Mouse (Mus musculus) kidney, embryonic 15.5 days (tissue): ENCODE data around the gene Gm47841. TPM values are rescaled to one million over a fixed set of nuclear protein-coding genes. Genes with fewer than 3 reads are reported as not detected.

ENCODE experiments used
- ATAC-seq: fragments of 200-750 bp; cut with Nextera tagmentation; replicated peaks from 2 replicates; pipeline ENCODE4 v1.8.0; 2017; ENCODE audit warnings: moderate TSS enrichment; ENCODE audit not compliant: low FRiP score
- H3K27ac ChIP-seq: fragments of 300-500 bp; sonication (generic); 2 replicates; pipeline ENCODE4 v1.5.1; 2015; ENCODE audit warnings: mild to moderate bottlenecking, inconsistent platforms
- H3K27me3 ChIP-seq: fragments of 300-500 bp; sonication (generic); 2 replicates; pipeline ENCODE4 v1.6.1; 2015; ENCODE audit warnings: inconsistent platforms
- H3K36me3 ChIP-seq: fragments of 300-500 bp; sonication (generic); 2 replicates; pipeline ENCODE4 v1.6.1; 2015; ENCODE audit warnings: inconsistent platforms
- H3K4me1 ChIP-seq: fragments of 300-500 bp; sonication (generic); 2 replicates; pipeline ENCODE4 v1.6.1; 2015; ENCODE audit warnings: inconsistent platforms
- H3K4me2 ChIP-seq: fragments of 300-500 bp; sonication (generic); 2 replicates; pipeline ENCODE4 v1.6.1; 2015; ENCODE audit warnings: moderate library complexity, mild to moderate bottlenecking, inconsistent platforms
- H3K4me3 ChIP-seq: fragments of 300-500 bp; sonication (generic); replicated peaks from 2 replicates; pipeline ENCODE4 v1.5.1; 2015; ENCODE audit warnings: mild to moderate bottlenecking, inconsistent platforms
- H3K9ac ChIP-seq: fragments of 300-500 bp; sonication (generic); 2 replicates; pipeline ENCODE4 v1.6.1; 2015; ENCODE audit warnings: mild to moderate bottlenecking, inconsistent platforms
- H3K9me3 ChIP-seq: fragments of 300-500 bp; sonication (generic); replicated peaks from 2 replicates; pipeline ENCODE4 v1.6.1; 2016; ENCODE audit warnings: inconsistent platforms
- WGBS: fragments of 180-500 bp; shearing (Covaris S2); methylation state at CpG from one replicate; pipeline ENCODE4 v1.1.7; 2015; ENCODE audit warnings: mixed read lengths; 5-methylcytosine and 5-hydroxymethylcytosine counted together
- polyA plus RNA-seq: library from polyadenylated mRNA; unstranded; fragments of >200 nt; fragmentation: Nextera tagmentation; extraction: Ambion mirVana; gene quantifications from 2 replicates; pipeline ENCODE4 v1.2.1, GENCODE M21; 2015

Gm47841 gene
- polyA plus RNA-seq, 1 experiment from 2014 or later = not detected

GRCm38 (mm10) chr15:101053832-101054459, 6.7 kb upstream of the Gm47841 start:
- peaks cover 31% of the 10 kb centered on the region for H3K4me1 ChIP-seq
- peaks cover 60% of the 10 kb centered on the region for H3K27me3 ChIP-seq
- no peak for ATAC-seq
- no peak overlapping the region for H3K27ac ChIP-seq
- H3K9me3 ChIP-seq = no peaks in the 10 kb centered on the region
- no peak overlapping the region for H3K9ac ChIP-seq
- peak overlapping the region; percentile 69 for H3K4me2 ChIP-seq
- 19% methylated on average over 56 of the region's 65 CpGs for WGBS
- peak overlapping the region; percentile 40 for H3K4me3 ChIP-seq
- peaks cover 24% of the 10 kb centered on the region for H3K36me3 ChIP-seq

- peaks cover 72% of the 10 kb centered on the region for H3K27me3 ChIP-seq
- no peak overlapping the region for H3K27ac ChIP-seq
- H3K4me2 ChIP-seq = peak overlapping the region; percentile 69
- peak; percentile 44 for ATAC-seq
- WGBS = 26% methylated on average over 113 of the region's 120 CpGs
- peaks cover 31% of the 10 kb centered on the region for H3K4me1 ChIP-seq
- H3K9me3 ChIP-seq = no peaks in the 10 kb centered on the region
- peaks cover 24% of the 10 kb centered on the region for H3K36me3 ChIP-seq
- H3K4me3 ChIP-seq = peak overlapping the region; percentile 40
- H3K9ac ChIP-seq = 0 out of 2 replicates have a peak overlapping the region, but pooled peaks have one; percentile 33
Measured at GRCm38 (mm10) chr15:101052560-101053501, 5.6 kb upstream of the Gm47841 start.

GRCm38 (mm10) chr15:101051869-101052268, 4.7 kb upstream of the Gm47841 start:
- Histone ChIP-seq H3K4me1 (peaks cover 39% of the 10 kb centered on the region), H3K27ac (no peak overlapping the region), H3K9me3 (no peaks in the 10 kb centered on the region), H3K9ac (no peak overlapping the region), H3K36me3 (peaks cover 24% of the 10 kb centered on the region), H3K27me3 (peaks cover 81% of the 10 kb centered on the region), H3K4me3 (no peak overlapping the region), H3K4me2 (no peak overlapping the region)
- whole genome bisulfite sequencing = 79% methylated on average over 10 of the region's 10 CpGs
- ATAC-seq = no peak

GRCm38 (mm10) chr15:101048338-101048896, 1.2 kb upstream of the Gm47841 start:
- ATAC-seq = no peak
- H3K27ac ChIP-seq = no peak overlapping the region
- no peaks in the 10 kb centered on the region for H3K9me3 ChIP-seq
- H3K27me3 ChIP-seq = peaks cover 89% of the 10 kb centered on the region
- peaks cover 24% of the 10 kb centered on the region for H3K36me3 ChIP-seq
- peaks cover 40% of the 10 kb centered on the region for H3K4me1 ChIP-seq
- no peak overlapping the region for H3K9ac ChIP-seq
- H3K4me3 ChIP-seq = no peak overlapping the region
- no peak overlapping the region for H3K4me2 ChIP-seq
- 63% methylated on average over 5 of the region's 5 CpGs for WGBS

- no peaks in the 10 kb centered on the region for H3K9me3 ChIP-seq
- H3K4me3 ChIP-seq = peak overlapping the region; percentile 53
- peak overlapping the region; percentile 98 for H3K4me2 ChIP-seq
- no peak overlapping the region for H3K27ac ChIP-seq
- peaks cover 9% of the 10 kb centered on the region; the same call in 1 of the 2 replicates for H3K36me3 ChIP-seq
- WGBS = under 1% methylated on average over 65 of the region's 77 CpGs
- peak; percentile 56 for ATAC-seq
- H3K9ac ChIP-seq = peak overlapping the region; percentile 46
- H3K4me1 ChIP-seq = peaks cover 22% of the 10 kb centered on the region
- H3K27me3 ChIP-seq = peaks cover 86% of the 10 kb centered on the region
Measured at GRCm38 (mm10) chr15:101046527-101047193, 537 bp downstream of the Gm47841 start.

GRCm38 (mm10) chr15:101046039-101046526, 1.1 kb downstream of the Gm47841 start:
- peak overlapping the region; percentile 53 for H3K4me3 ChIP-seq
- ATAC-seq = peak; percentile 53
- H3K27me3 ChIP-seq = peaks cover 86% of the 10 kb centered on the region
- 2% methylated on average over 43 of the region's 43 CpGs for WGBS
- peaks cover 22% of the 10 kb centered on the region for H3K4me1 ChIP-seq
- no peak overlapping the region for H3K27ac ChIP-seq
- peak overlapping the region; percentile 46 for H3K9ac ChIP-seq
- H3K9me3 ChIP-seq = no peaks in the 10 kb centered on the region
- H3K36me3 ChIP-seq = peaks cover 9% of the 10 kb centered on the region; the same call in 1 of the 2 replicates
- peak overlapping the region; percentile 98 for H3K4me2 ChIP-seq

GRCm38 (mm10) chr15:101044531-101044930, 2.7 kb downstream of the Gm47841 start:
- no peak overlapping the region for H3K4me3 ChIP-seq
- peaks cover 94% of the 10 kb centered on the region for H3K27me3 ChIP-seq
- WGBS = 42% methylated on average over 6 of the region's 6 CpGs
- no peak overlapping the region for H3K27ac ChIP-seq
- H3K4me2 ChIP-seq = no peak overlapping the region
- no peaks in the 10 kb centered on the region for H3K9me3 ChIP-seq
- ATAC-seq = no peak
- H3K9ac ChIP-seq = no peak overlapping the region
- H3K36me3 ChIP-seq = 0 out of 2 replicates have a peak, but pooled peaks cover 3% of the 10 kb centered on the region
- H3K4me1 ChIP-seq = peaks cover 22% of the 10 kb centered on the region

GRCm38 (mm10) chr15:101042613-101043012, 4.6 kb downstream of the Gm47841 start:
- 33% methylated on average over 6 of the region's 6 CpGs for WGBS

GRCm38 (mm10) chr15:101041966-101042365, 5.2 kb downstream of the Gm47841 start:
- Histone ChIP-seq H3K4me1 (peaks cover 15% of the 10 kb centered on the region), H3K9ac (no peak overlapping the region), H3K27ac (no peak overlapping the region), H3K9me3 (no peaks in the 10 kb centered on the region), H3K27me3 (peaks cover 86% of the 10 kb centered on the region), H3K4me2 (no peak overlapping the region), H3K4me3 (no peak overlapping the region), H3K36me3 (no peaks in the 10 kb centered on the region)
- no peak for ATAC-seq
- WGBS = 74% methylated on average over 6 of the region's 6 CpGs

More at GRCm38 (mm10) chr15:101042613-101043012, 4.6 kb downstream of the Gm47841 start:
- Histone ChIP-seq H3K4me1 (peaks cover 21% of the 10 kb centered on the region), H3K36me3 (no peaks in the 10 kb centered on the region), H3K4me3 (no peak overlapping the region), H3K27ac (no peak overlapping the region), H3K4me2 (no peak overlapping the region), H3K9me3 (no peaks in the 10 kb centered on the region), H3K9ac (no peak overlapping the region), H3K27me3 (peaks cover 93% of the 10 kb centered on the region)
- no peak for ATAC-seq

- no peak overlapping the region for H3K9ac ChIP-seq
- H3K4me1 ChIP-seq = no peaks in the 10 kb centered on the region
- no peak for ATAC-seq
- peaks cover 4% of the 10 kb centered on the region; the same call in 1 of the 2 replicates for H3K36me3 ChIP-seq
- H3K27me3 ChIP-seq = peaks cover 63% of the 10 kb centered on the region
- H3K4me3 ChIP-seq = no peak overlapping the region
- 55% methylated on average over 17 of the region's 17 CpGs for WGBS
- no peak overlapping the region for H3K27ac ChIP-seq
- H3K4me2 ChIP-seq = 0 out of 2 replicates have a peak overlapping the region, but pooled peaks have one; percentile 18
- H3K9me3 ChIP-seq = no peaks in the 10 kb centered on the region
Measured at GRCm38 (mm10) chr15:101039651-101040050, 7.5 kb downstream of the Gm47841 start.

GRCm38 (mm10) chr15:101028960-101029359, 18.2 kb downstream of the Gm47841 start:
- H3K9me3 ChIP-seq = no peaks in the 10 kb centered on the region
- no peak overlapping the region for H3K27ac ChIP-seq
- no peaks in the 10 kb centered on the region for H3K4me1 ChIP-seq
- ATAC-seq = no peak
- no peak overlapping the region for H3K4me3 ChIP-seq
- 71% methylated on average over 2 of the region's 2 CpGs for WGBS
- no peak overlapping the region for H3K4me2 ChIP-seq
- H3K9ac ChIP-seq = no peak overlapping the region
- peaks cover 25% of the 10 kb centered on the region for H3K27me3 ChIP-seq
- H3K36me3 ChIP-seq = no peaks in the 10 kb centered on the region
